Mouse (Mus musculus) kidney, postnatal 0 days (tissue): Measurements from ENCODE around the gene Iqsec1. TPM values are rescaled to one million over a fixed set of nuclear protein-coding genes. Genes with fewer than 3 reads are reported as not detected.

Experiments
- ATAC-seq: fragments of 200-750 bp; cut with Nextera tagmentation; replicated peaks from 2 replicates; pipeline ENCODE4 v1.8.0; 2017; ENCODE audit warnings: low read depth, moderate number of reproducible peaks, moderate TSS enrichment, moderate library complexity; ENCODE audit not compliant: low FRiP score
- DNase-seq: peaks from one replicate; pipeline ENCODE4 v3.0.0-alpha.2; 2016; ENCODE audit warnings: low spot score
- H3K27ac ChIP-seq: fragments of 300-500 bp; sonication (generic); 2 replicates; pipeline ENCODE4 v1.5.1; 2014; ENCODE audit warnings: mild to moderate bottlenecking
- H3K27me3 ChIP-seq: fragments of 300-500 bp; sonication (generic); 2 replicates; pipeline ENCODE4 v1.6.1; 2014; ENCODE audit warnings: low read length, mixed read lengths; ENCODE audit not compliant: insufficient read depth
- H3K36me3 ChIP-seq: fragments of 300-500 bp; sonication (generic); 2 replicates; pipeline ENCODE4 v1.6.1; 2014; ENCODE audit warnings: low read length, mixed read lengths; ENCODE audit not compliant: insufficient read depth
- H3K4me1 ChIP-seq: fragments of 300-500 bp; sonication (generic); replicated peaks from 2 replicates; pipeline ENCODE4 v1.6.1; 2014; ENCODE audit warnings: antibody characterized with exemption, low read length, mixed read lengths; ENCODE audit not compliant: insufficient read depth
- H3K4me2 ChIP-seq: fragments of 300-500 bp; sonication (generic); 2 replicates; pipeline ENCODE4 v1.6.1; 2014; ENCODE audit warnings: mild to moderate bottlenecking, low read length, moderate library complexity, mixed read lengths
- H3K4me3 ChIP-seq: fragments of 300-500 bp; sonication (generic); replicated peaks from 2 replicates; pipeline ENCODE4 v1.5.1; 2014; ENCODE audit warnings: low read depth, low read length
- H3K9ac ChIP-seq: fragments of 300-500 bp; sonication (generic); 2 replicates; pipeline ENCODE4 v1.6.1; 2014; ENCODE audit warnings: low read depth, low read length
- H3K9me3 ChIP-seq: fragments of 300-500 bp; sonication (generic); replicated peaks from 2 replicates; pipeline ENCODE4 v1.6.1; 2016; ENCODE audit warnings: low read length, inconsistent platforms, mixed read lengths
- CTCF ChIP-seq: IDR thresholded peaks from 2 replicates; pipeline ENCODE4 v1.5.1; 2016; ENCODE audit warnings: antibody characterized with exemption, low read depth, mild to moderate bottlenecking, moderate library complexity
- WGBS: fragments of 180-500 bp; shearing (Covaris S2); extraction: QIAGEN DNeasy Blood & Tissue Kit; methylation state at CpG from one replicate; pipeline ENCODE4 v1.1.7; 2014; 5-methylcytosine and 5-hydroxymethylcytosine counted together
- polyA plus RNA-seq: library from polyadenylated mRNA; unstranded; fragments of >200 nt; fragmentation: Nextera tagmentation; extraction: Ambion mirVana; gene quantifications from 2 replicates; pipeline ENCODE4 v1.2.1, GENCODE M21; 2015

The Iqsec1 gene
- polyA plus RNA-seq, 1 experiment from 2014 or later, result 12.3 TPM

- Histone ChIP-seq H3K4me3 (no peak overlapping the region), H3K4me2 (no peak overlapping the region), H3K27me3 (no peaks in the 10 kb centered on the region), H3K27ac (no peak overlapping the region), H3K4me1 (no peaks in the 10 kb centered on the region), H3K9ac (no peak overlapping the region), H3K9me3 (no peaks in the 10 kb centered on the region), H3K36me3 (no peaks in the 10 kb centered on the region)
- DNase-seq (peak; percentile 20), ATAC-seq (no peak)
- no peak for TF ChIP-seq CTCF
- 43% methylated on average over 2 of the region's 2 CpGs for WGBS
Measured at GRCm38 (mm10) chr6:90945560-90946230, 42.8 kb downstream of the Iqsec1 start.

DNA sequence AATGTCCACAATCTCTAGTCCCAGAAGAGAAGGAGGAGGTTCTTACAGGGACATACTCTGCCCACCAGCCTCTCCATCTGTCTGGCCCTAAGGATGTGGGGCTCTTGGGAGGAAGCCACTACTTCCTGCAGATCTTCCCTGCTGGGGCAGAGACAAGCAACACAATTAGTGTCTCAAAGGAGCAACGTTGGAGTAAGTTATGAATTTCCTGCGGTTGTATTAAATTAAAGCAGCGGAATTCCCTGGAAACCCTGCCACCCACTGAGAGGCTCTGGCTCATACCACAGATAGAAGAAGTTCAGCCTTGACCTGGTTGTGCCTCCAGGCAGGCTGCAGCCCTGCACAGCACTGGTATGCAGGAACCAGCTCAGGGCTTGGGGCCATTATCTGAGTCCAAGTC, 47.2 kb downstream of the Iqsec1 start:
- Histone ChIP-seq H3K4me1 (no peaks in the 10 kb centered on the region), H3K27ac (no peak overlapping the region), H3K36me3 (no peaks in the 10 kb centered on the region), H3K27me3 (no peaks in the 10 kb centered on the region), H3K4me3 (no peak overlapping the region), H3K9ac (no peak overlapping the region), H3K4me2 (no peak overlapping the region), H3K9me3 (no peaks in the 10 kb centered on the region)
- ATAC-seq (no peak), DNase-seq (peak; percentile 44)
- no peak for TF ChIP-seq CTCF
- 60% methylated on average over 3 of the region's 3 CpGs for WGBS

DNA sequence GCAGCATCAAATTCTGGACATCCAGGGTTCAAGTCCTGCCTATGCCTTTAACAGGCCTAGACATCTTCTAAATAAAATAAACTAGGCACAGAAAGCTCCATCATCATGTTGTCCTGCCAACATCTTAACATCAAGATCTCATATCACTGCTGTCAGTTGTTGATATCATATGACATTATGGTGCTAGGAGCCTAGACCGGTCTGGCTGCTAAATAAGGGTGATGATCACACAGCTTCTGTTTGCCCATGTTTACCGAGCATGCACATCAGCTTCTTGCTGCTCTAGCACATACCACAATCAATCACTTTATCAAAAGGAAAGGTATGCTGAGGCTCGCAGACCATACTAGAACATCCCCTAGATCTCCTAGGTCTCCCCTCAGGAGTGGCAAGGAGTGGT, 54.8 kb downstream of the Iqsec1 start:
- ATAC-seq (no peak), DNase-seq (no peak)
- H3K4me2 ChIP-seq, result no peak overlapping the region
- TF ChIP-seq CTCF, result no peak
- H3K27ac ChIP-seq, result no peak overlapping the region
- WGBS, result 86% methylated on average over 3 of the region's 3 CpGs
- no peak overlapping the region for H3K4me3 ChIP-seq
- no peaks in the 10 kb centered on the region for H3K4me1 ChIP-seq
- H3K9me3 ChIP-seq, result no peaks in the 10 kb centered on the region
- no peaks in the 10 kb centered on the region for H3K27me3 ChIP-seq
- no peaks in the 10 kb centered on the region for H3K36me3 ChIP-seq
- H3K9ac ChIP-seq, result no peak overlapping the region

GRCm38 (mm10) chr6:90928806-90929205, 59.7 kb downstream of the Iqsec1 start:
- no peak for TF ChIP-seq CTCF
- Histone ChIP-seq H3K36me3 (no peaks in the 10 kb centered on the region), H3K27ac (no peak overlapping the region), H3K9me3 (no peaks in the 10 kb centered on the region), H3K4me3 (no peak overlapping the region), H3K9ac (no peak overlapping the region), H3K27me3 (no peaks in the 10 kb centered on the region), H3K4me1 (no peaks in the 10 kb centered on the region), H3K4me2 (no peak overlapping the region)
- 80% methylated on average over 2 of the region's 2 CpGs for WGBS
- DNase-seq, result no peak
- ATAC-seq, result no peak

DNA sequence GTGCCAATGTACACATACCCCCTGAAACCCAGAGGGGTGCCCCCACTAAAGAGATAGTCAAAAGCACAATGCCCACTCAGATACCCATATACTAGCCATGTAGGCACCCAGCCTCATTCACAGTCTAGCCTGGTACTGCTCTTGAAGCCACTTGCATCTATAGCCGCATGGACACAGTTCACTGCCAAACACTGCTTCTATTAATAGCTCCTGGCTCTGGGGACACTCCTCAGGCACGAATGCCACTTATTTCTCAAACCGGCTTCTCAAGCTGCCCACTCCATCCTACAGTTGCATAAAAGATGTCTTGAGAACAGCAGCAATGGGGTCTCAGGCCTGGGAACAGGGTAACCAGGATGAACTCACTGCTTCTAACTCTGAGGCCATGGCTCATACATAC, 63.0 kb downstream of the Iqsec1 start:
- Histone ChIP-seq H3K4me1 (no peaks in the 10 kb centered on the region), H3K4me2 (no peak overlapping the region), H3K27me3 (no peaks in the 10 kb centered on the region), H3K9ac (no peak overlapping the region), H3K4me3 (no peak overlapping the region), H3K9me3 (no peaks in the 10 kb centered on the region), H3K36me3 (no peaks in the 10 kb centered on the region), H3K27ac (no peak overlapping the region)
- no peak for DNase-seq
- ATAC-seq, result no peak
- 49% methylated on average over 3 of the region's 3 CpGs for WGBS
- no peak for TF ChIP-seq CTCF

DNA sequence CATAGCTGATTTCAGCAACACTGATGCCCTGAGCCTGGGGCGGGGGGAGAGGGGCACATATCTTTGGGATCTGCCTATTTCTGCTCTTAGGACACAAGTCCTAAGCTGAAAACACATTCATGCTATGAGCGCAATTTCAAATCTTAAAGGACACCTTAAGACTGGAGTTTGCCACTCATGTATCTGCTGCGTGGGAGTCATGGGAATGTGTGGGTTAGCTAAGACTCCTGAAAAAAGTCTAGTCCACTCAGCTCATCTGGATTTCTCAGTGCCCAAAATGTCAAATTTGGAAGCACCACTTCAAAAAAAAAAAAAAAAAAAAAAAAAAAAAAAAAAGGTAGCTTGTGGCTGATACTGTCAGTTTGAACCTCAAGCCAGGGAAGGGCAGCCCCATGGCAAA, 63.7 kb downstream of the Iqsec1 start:
- H3K4me2 ChIP-seq, result no peak overlapping the region
- H3K27me3 ChIP-seq, result no peaks in the 10 kb centered on the region
- 87% methylated on average over 3 of the region's 3 CpGs for WGBS
- no peaks in the 10 kb centered on the region for H3K4me1 ChIP-seq
- no peaks in the 10 kb centered on the region for H3K9me3 ChIP-seq
- TF ChIP-seq CTCF, result no peak
- no peak overlapping the region for H3K27ac ChIP-seq
- no peak overlapping the region for H3K4me3 ChIP-seq
- no peak overlapping the region for H3K9ac ChIP-seq
- no peak for DNase-seq
- H3K36me3 ChIP-seq, result no peaks in the 10 kb centered on the region
- no peak for ATAC-seq

DNA sequence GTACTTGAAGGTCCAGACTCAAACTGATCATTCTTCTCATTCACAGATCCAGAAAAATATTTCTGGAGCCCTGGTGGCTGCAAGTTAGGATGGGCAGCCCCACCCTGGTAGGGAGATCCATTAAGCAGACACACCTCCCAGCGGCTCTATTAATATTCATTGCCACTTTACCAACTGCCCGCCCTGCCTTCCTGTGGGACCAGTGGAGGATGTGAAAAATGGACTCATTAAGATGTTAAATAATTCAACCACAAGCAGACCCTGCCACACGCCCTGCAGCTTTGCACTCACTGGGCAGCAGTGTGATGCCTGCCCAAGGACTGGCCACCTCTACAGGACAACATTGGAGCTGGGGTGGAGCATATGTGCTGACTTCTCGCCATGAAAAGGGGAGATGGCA, 64.1 kb downstream of the Iqsec1 start:
- no peak overlapping the region for H3K4me3 ChIP-seq
- WGBS, result 59% methylated on average over 4 of the region's 4 CpGs
- H3K4me1 ChIP-seq, result no peaks in the 10 kb centered on the region
- no peak for ATAC-seq
- H3K9ac ChIP-seq, result no peak overlapping the region
- H3K27ac ChIP-seq, result no peak overlapping the region
- no peak for TF ChIP-seq CTCF
- DNase-seq, result no peak
- no peak overlapping the region for H3K4me2 ChIP-seq
- no peaks in the 10 kb centered on the region for H3K27me3 ChIP-seq
- H3K36me3 ChIP-seq, result no peaks in the 10 kb centered on the region
- H3K9me3 ChIP-seq, result no peaks in the 10 kb centered on the region
